8 mouse cellular contexts compared by ENCODE assay signal in the genomic region with DNA sequence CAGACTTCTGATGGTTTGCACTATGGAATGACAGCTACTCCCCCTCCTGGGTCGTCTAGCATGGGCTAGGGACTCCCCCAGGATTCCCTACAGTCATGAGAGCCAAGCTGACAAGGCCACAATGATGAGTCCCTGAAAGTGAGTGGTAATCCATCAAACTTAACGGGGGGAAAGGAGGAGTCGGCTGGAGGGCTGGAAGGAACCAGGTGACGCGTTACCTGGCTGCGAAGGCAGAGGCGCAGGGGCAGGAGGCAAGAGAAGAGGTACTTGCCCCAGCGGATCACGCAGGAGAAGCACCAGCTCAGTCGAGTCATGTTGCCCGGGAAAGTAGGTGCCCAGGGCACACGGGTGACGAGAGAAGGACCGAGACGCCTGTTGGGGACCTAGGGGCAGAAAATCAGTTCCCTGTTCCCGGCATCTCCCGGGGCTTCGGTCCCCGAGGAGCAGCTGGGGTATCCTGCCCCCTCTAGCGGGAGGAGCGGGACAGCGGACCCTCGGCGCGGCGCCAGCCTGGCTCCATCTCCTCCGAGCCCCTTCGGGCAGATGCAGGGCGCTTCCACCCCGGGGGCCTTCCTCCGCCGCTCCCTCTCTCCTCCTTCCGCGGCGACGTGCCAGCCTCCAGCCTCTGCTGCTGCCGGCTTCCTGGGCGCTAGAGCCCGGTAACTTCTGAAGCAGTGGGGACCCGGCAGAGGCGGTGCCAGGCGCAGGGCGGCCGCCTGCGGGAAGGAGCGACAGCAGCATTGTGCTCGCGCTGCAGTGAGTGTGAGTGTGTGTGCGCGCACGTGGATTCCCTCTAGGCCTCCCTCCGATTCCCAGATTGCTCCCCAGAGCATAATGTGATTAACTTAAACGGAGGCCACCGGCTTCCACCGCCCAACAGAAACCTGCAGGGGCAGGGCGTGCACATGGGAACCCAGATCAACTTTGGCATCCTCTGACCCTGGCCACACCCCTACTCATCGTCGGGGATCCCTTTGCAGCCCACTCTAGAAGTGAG. TPM values are rescaled to one million over a fixed set of nuclear protein-coding genes. Genes with fewer than 3 reads are reported as not detected.
DNase-seq lines count a peak whose midpoint lies in the region; ATAC-seq lines count a peak whose summit lies in the region.

No protein-coding gene starts in this region.

- no peaks in the 10 kb centered on the region for H3K9me3 ChIP-seq in heart, embryonic 10.5 days
- H3K9me3 ChIP-seq in embryonic facial prominence, embryonic 13.5 days: no peaks in the 10 kb centered on the region
- no peaks in the 10 kb centered on the region for H3K9me3 ChIP-seq in hindbrain, embryonic 12.5 days (replicated peaks)
- H3K9me3 ChIP-seq in limb, embryonic 13.5 days: no peaks in the 10 kb centered on the region
- H3K9me3 ChIP-seq in midbrain, embryonic 15.5 days: no peaks in the 10 kb centered on the region

- peak overlapping the region; percentile 81 for H3K9ac ChIP-seq in embryonic facial prominence, embryonic 13.5 days
- peak overlapping the region; percentile 66 for H3K9ac ChIP-seq in hindbrain, embryonic 12.5 days
- H3K9ac ChIP-seq in limb, embryonic 13.5 days: peak overlapping the region; percentile 78
- H3K9ac ChIP-seq in midbrain, embryonic 15.5 days: peak overlapping the region; percentile 59

- H3K36me3 ChIP-seq in heart, embryonic 10.5 days: no peaks in the 10 kb centered on the region
- H3K36me3 ChIP-seq in embryonic facial prominence, embryonic 13.5 days: no peaks in the 10 kb centered on the region
- H3K36me3 ChIP-seq in hindbrain, embryonic 12.5 days: no peaks in the 10 kb centered on the region
- no peaks in the 10 kb centered on the region for H3K36me3 ChIP-seq in limb, embryonic 13.5 days
- no peaks in the 10 kb centered on the region for H3K36me3 ChIP-seq in midbrain, embryonic 15.5 days (replicated peaks)

- DNase-seq in heart, embryonic 10.5 days (ENCODE audit: low spot score): no peak
- no peak for DNase-seq in heart, adult 11 months
- DNase-seq in Muller cell, postnatal 12 days (ENCODE audit: inconsistent ontology term): peak; percentile 71
- peak; percentile 43 for DNase-seq in yolk sac, embryonic 10.5 days (ENCODE audit: low spot score)

- peak overlapping the region; percentile 86 for H3K27ac ChIP-seq in heart, embryonic 10.5 days
- H3K27ac ChIP-seq in embryonic facial prominence, embryonic 13.5 days: peak overlapping the region; percentile 88
- peak overlapping the region; percentile 72 for H3K27ac ChIP-seq in hindbrain, embryonic 12.5 days
- H3K27ac ChIP-seq in limb, embryonic 13.5 days: peak overlapping the region; percentile 65
- H3K27ac ChIP-seq in midbrain, embryonic 15.5 days: peak overlapping the region; percentile 70

- H3K4me2 ChIP-seq in embryonic facial prominence, embryonic 13.5 days: peak overlapping the region; percentile 94
- H3K4me2 ChIP-seq in hindbrain, embryonic 12.5 days (replicated peaks): peak overlapping the region; percentile 87
- H3K4me2 ChIP-seq in limb, embryonic 13.5 days (replicated peaks): peak overlapping the region; percentile 99
- H3K4me2 ChIP-seq in midbrain, embryonic 15.5 days: peak overlapping the region; percentile 97

- no peak for ATAC-seq in embryonic facial prominence, embryonic 13.5 days (ENCODE audit: insufficient number of reproducible peaks, insufficient read depth, low FRiP score, low TSS enrichment, low read depth)
- peak; percentile 67 for ATAC-seq in hindbrain, embryonic 12.5 days (ENCODE audit: low FRiP score)
- ATAC-seq in limb, embryonic 13.5 days (ENCODE audit: low FRiP score, low read depth): peak; percentile 26; the same call in 1 of the 2 replicates
- peak; percentile 80 for ATAC-seq in midbrain, embryonic 15.5 days (replicated peaks)

- peaks cover 62% of the 10 kb centered on the region for H3K4me1 ChIP-seq in heart, embryonic 10.5 days
- peaks cover 71% of the 10 kb centered on the region for H3K4me1 ChIP-seq in embryonic facial prominence, embryonic 13.5 days
- H3K4me1 ChIP-seq in hindbrain, embryonic 12.5 days: peaks cover 61% of the 10 kb centered on the region
- peaks cover 70% of the 10 kb centered on the region for H3K4me1 ChIP-seq in limb, embryonic 13.5 days
- peaks cover 31% of the 10 kb centered on the region for H3K4me1 ChIP-seq in midbrain, embryonic 15.5 days

- H3K27me3 ChIP-seq in heart, embryonic 10.5 days (ENCODE audit: insufficient read depth, poor library complexity, severe bottlenecking): peaks cover 84% of the 10 kb centered on the region
- peaks cover 27% of the 10 kb centered on the region for H3K27me3 ChIP-seq in embryonic facial prominence, embryonic 13.5 days
- peaks cover 38% of the 10 kb centered on the region for H3K27me3 ChIP-seq in hindbrain, embryonic 12.5 days
- peaks cover 27% of the 10 kb centered on the region for H3K27me3 ChIP-seq in limb, embryonic 13.5 days
- H3K27me3 ChIP-seq in midbrain, embryonic 15.5 days (replicated peaks): peaks cover 9% of the 10 kb centered on the region; the same call in 1 of the 2 replicates

- H3K4me3 ChIP-seq in heart, embryonic 10.5 days: peak overlapping the region; percentile 70
- H3K4me3 ChIP-seq in embryonic facial prominence, embryonic 13.5 days: peak overlapping the region; percentile 62
- H3K4me3 ChIP-seq in hindbrain, embryonic 12.5 days: peak overlapping the region; percentile 45
- H3K4me3 ChIP-seq in limb, embryonic 13.5 days: peak overlapping the region; percentile 61
- peak overlapping the region; percentile 64 for H3K4me3 ChIP-seq in midbrain, embryonic 15.5 days

- WGBS in heart, embryonic 10.5 days: under 1% methylated on average over 58 of the region's 58 CpGs
- WGBS in embryonic facial prominence, embryonic 13.5 days: under 1% methylated on average over 58 of the region's 58 CpGs
- under 1% methylated on average over 58 of the region's 58 CpGs for WGBS in hindbrain, embryonic 12.5 days
- WGBS in limb, embryonic 13.5 days: under 1% methylated on average over 58 of the region's 58 CpGs
- under 1% methylated on average over 58 of the region's 58 CpGs for WGBS in midbrain, embryonic 15.5 days

RNA-seq across cellular contexts. Expression of a gene that starts 25.9 kb away (rescaled TPM):
- 49.8 and 75.4 TPM in 2 replicates for polyA plus RNA-seq in heart, embryonic 10.5 days (2016; fragmentation: Nextera tagmentation; extraction: Ambion mirVana)
- polyA plus RNA-seq in embryonic facial prominence, embryonic 13.5 days (2015; fragmentation: Nextera tagmentation; extraction: Ambion mirVana): 38.5 and 39.3 TPM in 2 replicates
- polyA plus RNA-seq in hindbrain, embryonic 12.5 days (2016; fragmentation: Nextera tagmentation; extraction: Ambion mirVana): 26.1 and 28.3 TPM in 2 replicates
- 44.4 and 45.1 TPM in 2 replicates for polyA plus RNA-seq in limb, embryonic 13.5 days (2015; fragmentation: Nextera tagmentation; extraction: Ambion mirVana)
- polyA plus RNA-seq in midbrain, embryonic 15.5 days (2015; fragmentation: Nextera tagmentation; extraction: Ambion mirVana): 12.5 and 15.2 TPM in 2 replicates

RNA-seq across cellular contexts. Expression of a gene that starts 27.0 kb away (rescaled TPM):
- polyA plus RNA-seq in heart, embryonic 10.5 days (2016; fragmentation: Nextera tagmentation; extraction: Ambion mirVana): 0.16 and 0.23 TPM in 2 replicates
- polyA plus RNA-seq in embryonic facial prominence, embryonic 13.5 days (2015; fragmentation: Nextera tagmentation; extraction: Ambion mirVana): 0.22 and 0.23 TPM in 2 replicates
- polyA plus RNA-seq in hindbrain, embryonic 12.5 days (2016; fragmentation: Nextera tagmentation; extraction: Ambion mirVana): 0.46 and 0.60 TPM in 2 replicates
- polyA plus RNA-seq in limb, embryonic 13.5 days (2015; fragmentation: Nextera tagmentation; extraction: Ambion mirVana): 0.15 and 0.33 TPM in 2 replicates
- polyA plus RNA-seq in midbrain, embryonic 15.5 days (2015; fragmentation: Nextera tagmentation; extraction: Ambion mirVana): 0.15 and 0.25 TPM in 2 replicates

RNA-seq across cellular contexts. Expression of a gene that starts 55.5 kb away (rescaled TPM):
- polyA plus RNA-seq in heart, embryonic 10.5 days (2016; fragmentation: Nextera tagmentation; extraction: Ambion mirVana): 0.09 and 0.20 TPM in 2 replicates
- polyA plus RNA-seq in embryonic facial prominence, embryonic 13.5 days (2015; fragmentation: Nextera tagmentation; extraction: Ambion mirVana): 0.07 TPM in 1 of 2 replicates, not detected in the other
- not detected in 2 replicates for polyA plus RNA-seq in hindbrain, embryonic 12.5 days (2016; fragmentation: Nextera tagmentation; extraction: Ambion mirVana)
- polyA plus RNA-seq in limb, embryonic 13.5 days (2015; fragmentation: Nextera tagmentation; extraction: Ambion mirVana): 0.10 and 0.13 TPM in 2 replicates
- 0.05 TPM in 2 replicates for polyA plus RNA-seq in midbrain, embryonic 15.5 days (2015; fragmentation: Nextera tagmentation; extraction: Ambion mirVana)

Comparison
In these comparisons a context has a peak if more than half of its experiments do, and no peak if none do; other contexts are left out.
1. DNase-seq: peak in Muller cell, postnatal 12 days (single experiment) and yolk sac, embryonic 10.5 days (single experiment); none in heart, embryonic 10.5 days (single experiment) and heart, adult 11 months (single experiment).
2. Peak in every context shown above with its lines, with median percentiles within 50 percentile points of each other: H3K27ac ChIP-seq, H3K4me3 ChIP-seq, H3K4me2 ChIP-seq and H3K9ac ChIP-seq.